Mouse (Mus musculus) hindbrain, embryonic 15.5 days (tissue): Measurements from ENCODE around the gene Olfr655. TPM values are rescaled to one million over a fixed set of nuclear protein-coding genes. Genes with fewer than 3 reads are reported as not detected.

Experiments used
- ATAC-seq: fragments of 200-750 bp; cut with Nextera tagmentation; 2 replicates; pipeline ENCODE4 v1.8.0; 2017; ENCODE audit warnings: low read depth, moderate number of reproducible peaks, moderate TSS enrichment; ENCODE audit not compliant: low FRiP score
- H3K27ac ChIP-seq: fragments of 300-500 bp; sonication (generic); replicated peaks from 2 replicates; pipeline ENCODE4 v1.5.1; 2015; ENCODE audit warnings: mild to moderate bottlenecking, inconsistent platforms
- H3K27me3 ChIP-seq: fragments of 300-500 bp; sonication (generic); 2 replicates; pipeline ENCODE4 v1.6.1; 2015; ENCODE audit warnings: control low read depth, inconsistent platforms
- H3K36me3 ChIP-seq: fragments of 300-500 bp; sonication (generic); 2 replicates; pipeline ENCODE4 v1.6.1; 2015; ENCODE audit warnings: control low read depth, inconsistent platforms
- H3K4me1 ChIP-seq: fragments of 300-500 bp; sonication (generic); replicated peaks from 2 replicates; pipeline ENCODE4 v1.6.1; 2015; ENCODE audit warnings: control low read depth, inconsistent platforms
- H3K4me2 ChIP-seq: fragments of 300-500 bp; sonication (generic); 2 replicates; pipeline ENCODE4 v1.6.1; 2015; ENCODE audit warnings: moderate library complexity, mild to moderate bottlenecking, inconsistent platforms
- H3K4me3 ChIP-seq: fragments of 300-500 bp; sonication (generic); 2 replicates; pipeline ENCODE4 v1.5.1; 2015; ENCODE audit warnings: mild to moderate bottlenecking, inconsistent platforms
- H3K9ac ChIP-seq: fragments of 300-500 bp; sonication (generic); 2 replicates; pipeline ENCODE4 v1.6.1; 2015; ENCODE audit warnings: inconsistent platforms
- H3K9me3 ChIP-seq: fragments of 300-500 bp; sonication (generic); 2 replicates; pipeline ENCODE4 v1.6.1; 2016; ENCODE audit warnings: control low read depth, inconsistent platforms
- WGBS: fragments of 180-500 bp; shearing (Covaris S2); methylation state at CpG from one replicate; pipeline ENCODE4 v1.1.7; 2015; 5-methylcytosine and 5-hydroxymethylcytosine counted together
- polyA plus RNA-seq: library from polyadenylated mRNA; unstranded; fragments of >200 nt; fragmentation: Nextera tagmentation; extraction: Ambion mirVana; gene quantifications from 2 replicates; pipeline ENCODE4 v1.2.1, GENCODE M21; 2015

The Olfr655 gene
- 0.12 TPM in 1 of 2 replicates, not detected in the other for polyA plus RNA-seq

- 88% methylated on average over 2 of the region's 2 CpGs for WGBS
Observed at GRCm38 (mm10) chr7:104601679-104602078, at the start of gene Olfr655. TSS of gene Olfr655 (minus strand) at chr7:104601779.

GRCm38 (mm10) chr7:104646841-104647482 is 45.4 kb upstream of the Olfr655 start, which contains the start of gene Olfr658:
TSS of gene Olfr658 (minus strand) at chr7:104647305.
- Histone ChIP-seq H3K9me3 (no peaks in the 10 kb centered on the region), H3K36me3 (no peaks in the 10 kb centered on the region), H3K9ac (0 out of 2 replicates have a peak within 1 kb of the TSS, but pooled peaks have one; percentile 2), H3K4me3 (peak within 1 kb of the TSS; percentile 30), H3K4me2 (peak within 1 kb of the TSS; percentile 52), H3K27ac (no peak within 1 kb of the TSS), H3K4me1 (no peaks in the 10 kb centered on the region), H3K27me3 (no peaks in the 10 kb centered on the region)
- 33% methylated on average over 21 of the region's 22 CpGs for WGBS
- ATAC-seq, result peak; percentile 87

More at GRCm38 (mm10) chr7:104601679-104602078, at the start of gene Olfr655:
- Histone ChIP-seq H3K36me3 (no peaks in the 10 kb centered on the region), H3K4me2 (no peak within 1 kb of the TSS), H3K4me1 (no peaks in the 10 kb centered on the region), H3K27ac (no peak within 1 kb of the TSS), H3K27me3 (no peaks in the 10 kb centered on the region), H3K9me3 (no peaks in the 10 kb centered on the region), H3K4me3 (no peak within 1 kb of the TSS), H3K9ac (no peak within 1 kb of the TSS)
- ATAC-seq, result no peak

- H3K4me2 ChIP-seq, result no peak within 1 kb of the TSS
- H3K4me1 ChIP-seq, result no peaks in the 10 kb centered on the region
- no peaks in the 10 kb centered on the region for H3K27me3 ChIP-seq
- ATAC-seq, result no peak
- H3K36me3 ChIP-seq, result no peaks in the 10 kb centered on the region
- no peak within 1 kb of the TSS for H3K27ac ChIP-seq
- no peak within 1 kb of the TSS for H3K9ac ChIP-seq
- no peak within 1 kb of the TSS for H3K4me3 ChIP-seq
- H3K9me3 ChIP-seq, result no peaks in the 10 kb centered on the region
Observed at GRCm38 (mm10) chr7:104624494-104624893, 22.9 kb upstream of the Olfr655 start, which contains the start of gene Olfr657. TSS of gene Olfr657 (plus strand) at chr7:104624794.

- WGBS, result 85% methylated on average over 4 of the region's 4 CpGs
- Histone ChIP-seq H3K36me3 (no peaks in the 10 kb centered on the region), H3K4me1 (no peaks in the 10 kb centered on the region), H3K4me3 (no peak within 1 kb of the TSS), H3K4me2 (no peak within 1 kb of the TSS), H3K9ac (no peak within 1 kb of the TSS), H3K9me3 (no peaks in the 10 kb centered on the region), H3K27me3 (no peaks in the 10 kb centered on the region), H3K27ac (no peak within 1 kb of the TSS)
- no peak for ATAC-seq
Observed at GRCm38 (mm10) chr7:104613655-104614054, 12.1 kb upstream of the Olfr655 start, which contains the start of gene Olfr656. TSS of gene Olfr656 (plus strand) at chr7:104613955.

GRCm38 (mm10) chr7:104604727-104605126 is 3.1 kb upstream of the Olfr655 start:
- Histone ChIP-seq H3K27me3 (no peaks in the 10 kb centered on the region), H3K4me2 (no peak overlapping the region), H3K4me1 (no peaks in the 10 kb centered on the region), H3K4me3 (no peak overlapping the region), H3K9me3 (no peaks in the 10 kb centered on the region), H3K9ac (no peak overlapping the region), H3K36me3 (no peaks in the 10 kb centered on the region), H3K27ac (no peak overlapping the region)
- ATAC-seq, result no peak

GRCm38 (mm10) chr7:104603173-104603572 is 1.6 kb upstream of the Olfr655 start:
- Histone ChIP-seq H3K4me1 (no peaks in the 10 kb centered on the region), H3K36me3 (no peaks in the 10 kb centered on the region), H3K27ac (no peak overlapping the region), H3K9me3 (no peaks in the 10 kb centered on the region), H3K9ac (no peak overlapping the region), H3K27me3 (no peaks in the 10 kb centered on the region), H3K4me3 (no peak overlapping the region), H3K4me2 (no peak overlapping the region)
- 7% methylated on average over 3 of the region's 3 CpGs for WGBS
- ATAC-seq, result no peak

GRCm38 (mm10) chr7:104588274-104588673 is 13.3 kb downstream of the Olfr655 start:
- Histone ChIP-seq H3K36me3 (no peaks in the 10 kb centered on the region), H3K4me2 (no peak overlapping the region), H3K9me3 (no peaks in the 10 kb centered on the region), H3K4me3 (no peak overlapping the region), H3K27me3 (no peaks in the 10 kb centered on the region), H3K27ac (no peak overlapping the region), H3K4me1 (no peaks in the 10 kb centered on the region), H3K9ac (no peak overlapping the region)
- ATAC-seq, result no peak
- WGBS, result 88% methylated on average over 5 of the region's 5 CpGs

GRCm38 (mm10) chr7:104586725-104587124 is 14.9 kb downstream of the Olfr655 start, which contains the start of gene Olfr654:
TSS of gene Olfr654 (plus strand) at chr7:104587025.
- Histone ChIP-seq H3K36me3 (no peaks in the 10 kb centered on the region), H3K9me3 (no peaks in the 10 kb centered on the region), H3K9ac (no peak within 1 kb of the TSS), H3K4me3 (no peak within 1 kb of the TSS), H3K27me3 (no peaks in the 10 kb centered on the region), H3K4me1 (no peaks in the 10 kb centered on the region), H3K27ac (no peak within 1 kb of the TSS), H3K4me2 (no peak within 1 kb of the TSS)
- ATAC-seq, result no peak
- WGBS, result 92% methylated on average over 4 of the region's 4 CpGs

GRCm38 (mm10) chr7:104581429-104581828 is 20.1 kb downstream of the Olfr655 start:
- WGBS, result 91% methylated on average over 4 of the region's 4 CpGs
- Histone ChIP-seq H3K4me3 (no peak overlapping the region), H3K27me3 (no peaks in the 10 kb centered on the region), H3K27ac (no peak overlapping the region), H3K4me2 (no peak overlapping the region), H3K36me3 (no peaks in the 10 kb centered on the region), H3K4me1 (no peaks in the 10 kb centered on the region), H3K9ac (no peak overlapping the region), H3K9me3 (no peaks in the 10 kb centered on the region)
- ATAC-seq, result no peak

GRCm38 (mm10) chr7:104580846-104581245 is 20.7 kb downstream of the Olfr655 start:
- Histone ChIP-seq H3K4me2 (no peak overlapping the region), H3K27me3 (no peaks in the 10 kb centered on the region), H3K9ac (no peak overlapping the region), H3K4me1 (no peaks in the 10 kb centered on the region), H3K9me3 (no peaks in the 10 kb centered on the region), H3K36me3 (no peaks in the 10 kb centered on the region), H3K4me3 (no peak overlapping the region), H3K27ac (no peak overlapping the region)
- WGBS, result 89% methylated on average over 4 of the region's 4 CpGs
- ATAC-seq, result no peak

- Histone ChIP-seq H3K4me2 (no peak within 1 kb of the TSS), H3K4me1 (no peaks in the 10 kb centered on the region), H3K4me3 (no peak within 1 kb of the TSS), H3K27me3 (no peaks in the 10 kb centered on the region), H3K9me3 (no peaks in the 10 kb centered on the region), H3K27ac (no peak within 1 kb of the TSS), H3K36me3 (no peaks in the 10 kb centered on the region), H3K9ac (no peak within 1 kb of the TSS)
- no peak for ATAC-seq
- WGBS, result 71% methylated on average over 2 of the region's 2 CpGs
Observed at GRCm38 (mm10) chr7:104577014-104577413, 24.6 kb downstream of the Olfr655 start, which contains the start of gene Olfr653. TSS of gene Olfr653 (plus strand) at chr7:104577314.

- no peak within 1 kb of the TSS for H3K4me2 ChIP-seq
- H3K27ac ChIP-seq, result no peak within 1 kb of the TSS
- H3K4me3 ChIP-seq, result no peak within 1 kb of the TSS
- H3K9me3 ChIP-seq, result no peaks in the 10 kb centered on the region
- ATAC-seq, result no peak
- H3K4me1 ChIP-seq, result no peaks in the 10 kb centered on the region
- H3K36me3 ChIP-seq, result no peaks in the 10 kb centered on the region
- no peak within 1 kb of the TSS for H3K9ac ChIP-seq
- no peaks in the 10 kb centered on the region for H3K27me3 ChIP-seq
Observed at GRCm38 (mm10) chr7:104560601-104561000, 41.0 kb downstream of the Olfr655 start, which contains the start of gene Olfr652. TSS of gene Olfr652 (plus strand) at chr7:104560901.
